Mouse (Mus musculus) MEL (cell line): ENCODE measurements around the gene Gm20708. TPM values are rescaled to one million over a fixed set of nuclear protein-coding genes. Genes with fewer than 3 reads are reported as not detected.

Source experiments
- DNase-seq: peaks from one replicate; pipeline ENCODE4 v3.0.0; 2011; ENCODE audit warnings: low read depth, low spot score
- H3K27ac ChIP-seq: 2 replicates; pipeline ENCODE4 v1.5.1; 2012; ENCODE audit warnings: low read depth, mild to moderate bottlenecking, control low read depth, low read length, moderate library complexity; ENCODE audit not compliant: control insufficient read depth
- H3K27me3 ChIP-seq, 2 experiments: fragments of 150-350 bp in 1 of 2; sonication (generic) in 1 of 2; 2 replicates each; pipeline ENCODE4 v1.6.1; 2012; ENCODE audit warnings: low read length in 2 of 2, mild to moderate bottlenecking in 2 of 2, improper control_type of control experiment in 1 of 2, moderate library complexity in 1 of 2; ENCODE audit not compliant: insufficient read depth in 2 of 2, control insufficient read depth in 1 of 2
- H3K36me3 ChIP-seq, 2 experiments: 2 replicates each; pipeline ENCODE4 v1.6.1; 2012 to 2014; ENCODE audit warnings: low read length in 2 of 2, improper control_type of control experiment in 1 of 2, inconsistent platforms in 1 of 2, mild to moderate bottlenecking in 1 of 2; ENCODE audit not compliant: insufficient read depth in 2 of 2, control insufficient read depth in 1 of 2
- H3K4me1 ChIP-seq, 2 experiments: fragments of 150-350 bp in 1 of 2; sonication (generic) in 1 of 2; 2 replicates each; pipeline ENCODE4 v1.6.1; 2012; ENCODE audit warnings: low read length in 2 of 2, improper control_type of control experiment in 1 of 2, mild to moderate bottlenecking in 1 of 2; ENCODE audit not compliant: insufficient read depth in 2 of 2, control insufficient read depth in 1 of 2
- H3K4me3 ChIP-seq, 2 experiments: fragments of 150-350 bp in 1 of 2; sonication (generic) in 1 of 2; 2 replicates each; pipeline ENCODE4 v1.5.1; 2012; ENCODE audit warnings: low read depth in 2 of 2, low read length in 2 of 2, mild to moderate bottlenecking in 2 of 2, moderate library complexity in 2 of 2, control low read depth in 1 of 2, improper control_type of control experiment in 1 of 2; ENCODE audit not compliant: control insufficient read depth in 1 of 2, insufficient read depth in 1 of 2
- H3K79me2 ChIP-seq: 2 replicates; pipeline ENCODE4 v1.6.1; 2012; ENCODE audit warnings: mild to moderate bottlenecking, low read length, moderate library complexity; ENCODE audit not compliant: control insufficient read depth, poor library complexity, insufficient read depth
- H3K9ac ChIP-seq: 2 replicates; pipeline ENCODE4 v1.6.1; 2012; ENCODE audit warnings: low read depth, mild to moderate bottlenecking, control low read depth, low read length, moderate library complexity; ENCODE audit not compliant: control insufficient read depth, poor library complexity, severe bottlenecking
- H3K9me3 ChIP-seq: fragments of 150-350 bp; sonication (generic); replicated peaks from 2 replicates; pipeline ENCODE4 v1.6.1; 2012; ENCODE audit warnings: mild to moderate bottlenecking, low read length, improper control_type of control experiment, moderate library complexity; ENCODE audit not compliant: insufficient read depth
- BHLHE40 ChIP-seq: IDR thresholded peaks from 2 replicates; pipeline ENCODE4 v1.6.1; 2012; ENCODE audit warnings: low read depth, mild to moderate bottlenecking, inconsistent platforms, low read length, improper control_type of control experiment, borderline replicate concordance
- CHD1 ChIP-seq: IDR thresholded peaks from 2 replicates; pipeline ENCODE4 v1.6.1; 2012; ENCODE audit warnings: low read depth, mild to moderate bottlenecking, inconsistent platforms, low read length, improper control_type of control experiment
- CTCF ChIP-seq, 3 experiments: IDR thresholded peaks in 2 of 3; conservative IDR thresholded peaks in 1 of 3; 2 replicates each; pipeline ENCODE4 v1.5.1; 2011 to 2012; ENCODE audit warnings: low read length in 3 of 3, low read depth in 2 of 3, mild to moderate bottlenecking in 2 of 3, improper control_type of control experiment in 1 of 3, inconsistent platforms in 1 of 3, mixed read lengths in 1 of 3, moderate library complexity in 1 of 3; ENCODE audit not compliant: control insufficient read depth in 1 of 3, insufficient read depth in 1 of 3, poor library complexity in 1 of 3, severe bottlenecking in 1 of 3
- ELF1 ChIP-seq: IDR thresholded peaks from 2 replicates; pipeline ENCODE4 v1.6.1; 2014; ENCODE audit warnings: low read depth, mild to moderate bottlenecking, inconsistent platforms, low read length, improper control_type of control experiment, moderate library complexity
- EP300 ChIP-seq, 2 experiments: IDR thresholded peaks; 2 replicates each; pipeline ENCODE4 v1.6.1; 2011; ENCODE audit warnings: improper control_type of control experiment in 2 of 2, low read length in 2 of 2, low read depth in 1 of 2, mild to moderate bottlenecking in 1 of 2
- ETS1 ChIP-seq: IDR thresholded peaks from 2 replicates; pipeline ENCODE4 v1.6.1; 2012; ENCODE audit warnings: low read depth, mild to moderate bottlenecking, inconsistent platforms, low read length, improper control_type of control experiment, moderate library complexity
- GABPA ChIP-seq: IDR thresholded peaks from 2 replicates; pipeline ENCODE4 v1.6.1; 2012; ENCODE audit warnings: low read depth, mild to moderate bottlenecking, inconsistent platforms, low read length, improper control_type of control experiment, moderate library complexity
- GATA1 ChIP-seq: IDR thresholded peaks from 2 replicates; pipeline ENCODE4 v1.6.1; 2011; ENCODE audit warnings: low read depth, low read length, improper control_type of control experiment
- MAX ChIP-seq: IDR thresholded peaks from 2 replicates; pipeline ENCODE4 v1.6.1; 2011; ENCODE audit warnings: low read length, improper control_type of control experiment
- MAZ ChIP-seq: IDR thresholded peaks from 2 replicates; pipeline ENCODE4 v1.6.1; 2012; ENCODE audit warnings: low read depth, mild to moderate bottlenecking, inconsistent platforms, low read length, improper control_type of control experiment
- MEF2A ChIP-seq: IDR thresholded peaks from 2 replicates; pipeline ENCODE4 v1.6.1; 2014; ENCODE audit warnings: low read depth, mild to moderate bottlenecking, inconsistent platforms, low read length, improper control_type of control experiment; ENCODE audit not compliant: poor library complexity, insufficient replicate concordance, severe bottlenecking; ENCODE audit errors: extremely low read depth
- MYC ChIP-seq: IDR thresholded peaks from 2 replicates; pipeline ENCODE4 v1.6.1; 2011; ENCODE audit warnings: low read depth, mild to moderate bottlenecking, low read length, improper control_type of control experiment, moderate library complexity
- POLR2A ChIP-seq, 2 experiments: IDR thresholded peaks; 2 replicates each; pipeline ENCODE4 v1.6.1; 2011 to 2012; ENCODE audit warnings: low read length in 2 of 2, mild to moderate bottlenecking in 2 of 2, control low read depth in 1 of 2, improper control_type of control experiment in 1 of 2, low read depth in 1 of 2, moderate library complexity in 1 of 2; ENCODE audit not compliant: control insufficient read depth in 1 of 2, insufficient read depth in 1 of 2, poor library complexity in 1 of 2
- POLR2AphosphoS2 ChIP-seq: IDR thresholded peaks from 2 replicates; pipeline ENCODE4 v1.6.1; 2011; ENCODE audit warnings: low read length, improper control_type of control experiment
- POLR2AphosphoS5 ChIP-seq: IDR thresholded peaks from 2 replicates; pipeline ENCODE4 v1.6.1; 2012; ENCODE audit warnings: low read depth, borderline replicate concordance, mild to moderate bottlenecking, inconsistent platforms, low read length, moderate library complexity, mixed read lengths
- RAD21 ChIP-seq: IDR thresholded peaks from 2 replicates; pipeline ENCODE4 v1.6.1; 2011; ENCODE audit warnings: mild to moderate bottlenecking, low read depth, low read length, improper control_type of control experiment
- SMC3 ChIP-seq: IDR thresholded peaks from 2 replicates; pipeline ENCODE4 v1.6.1; 2011; ENCODE audit warnings: low read depth, low read length, improper control_type of control experiment
- TCF12 ChIP-seq: IDR thresholded peaks from 2 replicates; pipeline ENCODE4 v1.6.1; 2014; ENCODE audit warnings: low read depth, mild to moderate bottlenecking, inconsistent platforms, low read length, improper control_type of control experiment, moderate library complexity
- ZC3H11A ChIP-seq: IDR thresholded peaks from 2 replicates; pipeline ENCODE4 v1.6.1; 2012; ENCODE audit warnings: low read depth, mild to moderate bottlenecking, inconsistent platforms, low read length, improper control_type of control experiment
- polyA plus RNA-seq, 2 experiments: library from polyadenylated mRNA; stranded (reverse) in 1 of 2; unstranded in 1 of 2; fragments of >175 nt in 1 of 2; fragments of >200 nt in 1 of 2; gene quantifications; 2 replicates each; pipeline versions ENCODE4 v1.2.1 to v1.2.4; 2012; ENCODE audit warnings: low replicate concordance in 2 of 2, low read depth in 1 of 2; ENCODE audit not compliant: insufficient read length in 2 of 2, insufficient read depth in 1 of 2, missing spikeins in 1 of 2
- total RNA-seq: library from RNA; depleted of rRNA; stranded (reverse); fragments of 300-350 nt; gene quantifications from 2 replicates; pipeline ENCODE4 v1.2.3, GENCODE M21; 2012

Gene Gm20708
- total and polyA plus RNA-seq, 3 experiments = 0.70 to 0.85 TPM; not detected in 1

DNA sequence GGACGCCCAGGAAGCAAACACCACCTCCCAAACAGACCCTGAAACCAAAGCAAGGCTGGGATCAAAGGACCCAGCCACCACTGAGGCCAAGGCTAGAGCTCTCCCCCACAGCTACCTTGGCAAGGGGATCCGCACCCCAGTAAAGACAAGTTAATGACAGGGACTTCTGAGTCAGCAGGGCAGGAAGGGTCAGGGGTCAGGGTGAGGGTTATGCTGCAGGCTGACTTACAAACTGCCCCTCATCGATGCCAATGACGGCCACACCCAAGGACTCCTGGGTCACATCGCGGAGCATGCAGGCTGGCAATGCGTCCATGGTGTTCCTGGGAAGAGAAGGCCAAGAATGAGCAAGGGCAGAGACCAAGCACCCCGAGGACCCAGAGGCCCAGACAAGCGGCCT, 12.4 kb downstream of the Gm20708 start:
- H3K4me1 ChIP-seq = peaks cover 3 to 18% of the 10 kb centered on the region in 2 experiments; a peak in 3 of 4 replicates
- no peak overlapping the region for H3K9ac ChIP-seq
- H3K27me3 ChIP-seq = no peaks in the 10 kb centered on the region
- TF ChIP-seq MAX = no peak
- no peak for TF ChIP-seq BHLHE40
- no peak for TF ChIP-seq POLR2AphosphoS2
- no peak for TF ChIP-seq CHD1
- TF ChIP-seq SMC3 = no peak
- no peak for TF ChIP-seq ETS1
- TF ChIP-seq POLR2A (IDR thresholded peaks at IDR 0.05; ENCODE audit: control insufficient read depth in 1 of 2, insufficient read depth in 1 of 2, low read depth in 1 of 2, low read length in 2 of 2, poor library complexity in 1 of 2) = no peak
- H3K27ac ChIP-seq = no peak overlapping the region
- H3K36me3 ChIP-seq = peaks cover 4 to 12% of the 10 kb centered on the region in 2 experiments; a peak in 2 of 4 replicates
- H3K9me3 ChIP-seq = no peaks in the 10 kb centered on the region
- H3K4me3 ChIP-seq = no peak overlapping the region
- H3K79me2 ChIP-seq = peaks cover 24% of the 10 kb centered on the region
- DNase-seq = no peak

- no peak overlapping the region for H3K9ac ChIP-seq
- H3K36me3 ChIP-seq = peaks cover 4 to 16% of the 10 kb centered on the region in 2 experiments; a peak in 3 of 4 replicates
- peaks cover 24% of the 10 kb centered on the region for H3K79me2 ChIP-seq
- H3K27me3 ChIP-seq = no peaks in the 10 kb centered on the region
- no peak for DNase-seq
- peaks cover 6 to 28% of the 10 kb centered on the region in 2 experiments; a peak in 3 of 4 replicates for H3K4me1 ChIP-seq
- TF ChIP-seq MEF2A = no peak
- TF ChIP-seq POLR2A (IDR thresholded peaks at IDR 0.05; ENCODE audit: control insufficient read depth in 1 of 2, insufficient read depth in 1 of 2, low read depth in 1 of 2, low read length in 2 of 2, poor library complexity in 1 of 2) = peak in 1 of 2 experiments; percentile 25; a peak in 1 of 4 replicates
- TF ChIP-seq GATA1 = no peak
- H3K9me3 ChIP-seq = no peaks in the 10 kb centered on the region
- no peak overlapping the region for H3K27ac ChIP-seq
- no peak overlapping the region for H3K4me3 ChIP-seq
Measured at GRCm38 (mm10) chr11:117822728-117823241, 13.3 kb downstream of the Gm20708 start.

GRCm38 (mm10) chr11:117823411-117823810, 13.9 kb downstream of the Gm20708 start:
- no peak overlapping the region for H3K4me3 ChIP-seq
- peaks cover 8 to 34% of the 10 kb centered on the region in 2 experiments for H3K4me1 ChIP-seq
- H3K9me3 ChIP-seq = no peaks in the 10 kb centered on the region
- no peaks in the 10 kb centered on the region for H3K27me3 ChIP-seq
- no peak for DNase-seq
- TF ChIP-seq MAZ (no peak), CTCF (IDR thresholded peaks at IDR 0.05 in 2 of 3, conservative IDR thresholded peaks at IDR 0.05 in 1 of 3; ENCODE audit: control insufficient read depth in 1 of 3, insufficient read depth in 1 of 3, low read depth in 2 of 3, low read length in 3 of 3, poor library complexity in 1 of 3, severe bottlenecking in 1 of 3) (no peak), EP300 (IDR thresholded peaks at IDR 0.05; ENCODE audit: low read depth in 1 of 2, low read length in 2 of 2) (no peak), RAD21 (no peak), GABPA (no peak), ELF1 (no peak), POLR2AphosphoS2 (no peak), ZC3H11A (no peak), SMC3 (no peak), BHLHE40 (no peak), MYC (no peak), TCF12 (no peak), POLR2AphosphoS5 (no peak)
- no peak overlapping the region for H3K9ac ChIP-seq
- peaks cover 24% of the 10 kb centered on the region for H3K79me2 ChIP-seq
- peaks cover 4 to 19% of the 10 kb centered on the region in 2 experiments; a peak in 3 of 4 replicates for H3K36me3 ChIP-seq
- no peak overlapping the region for H3K27ac ChIP-seq
